Mouse (Mus musculus) layer of hippocampus, postnatal 25 days (tissue): ENCODE measurements at regions not wholly inside any gene's neighbourhood (a gene's known extent, or its start where the extent isn't known, plus 50 kb on each side); places are given as distances from the start of the nearest gene placed in this dataset.

Source experiments
- DNase-seq, 2 experiments: peaks; one replicate each; pipeline ENCODE4 v3.0.0; 2022; ENCODE audit warnings: mixed read lengths in 2 of 2, low spot score in 1 of 2; ENCODE audit errors: extremely low spot score in 1 of 2

DNA sequence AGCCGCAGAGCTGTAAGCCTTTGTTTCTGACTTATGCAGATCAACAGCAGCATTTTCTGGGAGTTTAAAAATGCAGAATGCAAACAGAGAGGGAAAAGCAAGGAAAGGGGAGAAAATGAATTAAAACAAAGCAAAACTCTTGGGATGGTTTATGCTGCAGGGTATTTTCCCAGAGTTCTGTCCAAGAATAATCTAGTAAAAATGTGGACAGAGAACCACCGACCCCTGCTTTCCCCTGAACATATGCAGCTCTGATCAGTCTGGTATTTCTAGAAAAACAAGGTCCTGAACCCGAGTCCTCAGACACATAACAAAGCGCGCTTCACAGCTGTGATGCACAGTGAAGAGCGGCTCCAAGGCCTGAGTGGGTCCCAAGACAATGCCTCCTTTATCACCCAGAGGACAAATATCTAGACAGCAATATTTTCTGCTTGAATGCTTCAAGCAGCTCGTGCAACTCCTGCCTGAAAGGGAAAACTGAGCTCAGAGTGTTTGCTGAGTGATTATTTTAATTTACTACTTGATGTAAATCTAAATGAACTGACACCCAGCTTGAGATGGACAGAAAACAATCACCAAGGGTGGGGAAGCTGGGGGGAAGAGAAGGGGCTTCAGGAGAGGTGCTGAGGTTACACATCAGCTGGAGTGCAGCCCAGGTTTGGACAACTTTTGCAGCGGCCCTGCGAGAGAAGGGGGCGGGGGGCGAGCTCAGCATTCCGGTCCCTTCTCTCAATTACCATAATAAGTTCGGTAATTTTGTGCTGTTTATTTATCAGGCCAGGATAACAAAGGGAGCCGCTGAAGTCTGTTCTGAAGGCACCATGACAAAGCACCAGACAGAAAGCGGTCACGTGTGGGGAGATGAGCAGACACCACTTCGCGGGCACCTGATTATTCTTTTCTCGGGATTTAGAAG, 853.6 kb downstream of the 5730522E02Rik start:
- DNase-seq = peak in 1 of 2 experiments; percentile 16

DNA sequence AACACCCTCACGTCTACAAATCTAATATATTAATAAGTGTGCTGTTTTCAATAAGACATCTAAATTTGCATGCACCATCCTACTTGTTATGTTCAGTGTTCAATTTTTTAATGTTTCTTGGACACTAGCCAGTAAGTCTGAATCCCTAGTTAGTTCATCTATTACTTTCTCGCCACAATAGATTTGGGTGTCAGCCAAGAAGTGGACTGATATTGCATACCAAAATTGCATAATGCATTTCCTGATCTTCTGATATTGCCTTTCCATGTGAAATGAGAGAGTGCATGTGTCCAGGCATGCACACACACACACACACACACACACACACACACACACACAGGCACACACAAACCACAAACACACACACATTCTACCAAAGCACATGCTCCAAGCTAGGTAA, 874.9 kb downstream of the 5730522E02Rik start:
- DNase-seq = no peak

DNA sequence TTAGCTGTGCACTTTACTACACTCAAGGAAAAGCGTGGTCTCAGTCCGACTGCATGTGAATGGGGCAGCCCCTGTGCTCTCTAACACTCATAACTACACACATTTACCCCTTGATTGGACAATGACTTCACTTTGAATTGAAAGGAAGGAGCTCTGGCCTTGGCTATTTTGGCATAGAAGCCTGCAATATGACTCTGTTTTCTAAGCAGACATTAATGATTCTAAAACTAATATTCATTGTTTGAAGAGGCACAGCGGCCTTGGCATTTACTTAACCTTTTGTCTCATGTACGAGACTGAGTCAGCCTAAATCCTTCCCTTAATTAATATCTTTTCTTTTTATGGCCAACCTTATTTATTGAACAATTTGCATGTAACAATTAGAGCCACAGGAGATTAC, 879.9 kb downstream of the 5730522E02Rik start:
- no peak for DNase-seq

DNA sequence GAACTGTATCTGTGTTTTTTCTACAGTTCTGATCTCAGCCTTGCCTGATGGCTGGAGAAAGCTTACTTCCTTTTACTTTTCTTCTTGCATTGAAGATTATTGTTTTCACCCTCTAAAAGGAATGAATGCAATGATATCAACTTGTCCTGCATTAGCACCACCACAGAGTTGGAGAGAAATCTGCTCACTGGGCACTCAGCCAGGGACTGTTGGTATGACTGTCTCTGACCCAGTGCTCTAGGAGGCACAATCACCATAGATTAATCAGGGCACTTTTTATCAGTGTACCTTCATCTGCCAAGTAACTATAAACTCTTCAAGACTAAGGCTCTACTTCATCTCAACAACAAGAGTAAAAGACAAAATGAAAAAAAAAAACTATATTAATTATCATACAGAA, 888.1 kb downstream of the 5730522E02Rik start:
- no peak for DNase-seq

DNA sequence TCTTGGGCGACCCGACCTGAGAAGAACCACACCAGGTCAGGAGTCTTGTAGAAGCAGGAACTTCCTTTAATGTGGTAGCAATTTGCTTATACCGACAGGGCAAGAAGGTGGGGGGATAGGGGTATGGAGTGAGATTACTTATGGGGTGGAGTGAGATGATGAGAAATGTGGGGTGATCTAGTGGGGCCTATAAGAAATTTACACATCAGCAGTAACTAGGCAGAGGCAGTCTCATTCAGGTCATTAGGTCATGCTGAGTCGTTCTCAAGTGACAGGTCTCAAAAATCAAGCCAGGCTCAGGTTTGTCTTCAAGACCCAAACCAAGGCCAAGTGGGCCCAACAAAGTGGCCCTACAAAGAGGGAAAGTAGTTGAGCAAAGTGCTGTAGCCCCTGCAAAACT, 889.1 kb downstream of the 5730522E02Rik start:
- DNase-seq = no peak

DNA sequence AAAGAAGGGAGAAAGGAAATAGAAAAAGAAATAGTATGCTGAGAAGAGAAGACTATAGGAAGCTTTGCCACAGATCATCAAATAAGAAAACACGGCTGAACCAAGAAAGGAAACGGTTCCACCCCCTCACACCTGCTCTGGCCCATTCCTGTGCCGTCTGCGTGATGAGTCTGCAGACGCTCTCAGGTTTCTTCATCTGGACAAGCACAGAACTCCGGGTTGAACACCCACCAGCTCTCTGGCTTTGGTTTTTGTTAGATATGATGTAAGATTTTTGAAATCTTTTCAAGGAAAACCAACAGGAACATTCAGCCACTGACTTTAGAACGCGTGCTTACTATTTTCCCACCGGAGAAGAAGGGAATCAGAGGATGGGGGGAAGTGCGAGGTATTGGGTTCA, 895.9 kb downstream of the 5730522E02Rik start:
- no peak for DNase-seq

DNA sequence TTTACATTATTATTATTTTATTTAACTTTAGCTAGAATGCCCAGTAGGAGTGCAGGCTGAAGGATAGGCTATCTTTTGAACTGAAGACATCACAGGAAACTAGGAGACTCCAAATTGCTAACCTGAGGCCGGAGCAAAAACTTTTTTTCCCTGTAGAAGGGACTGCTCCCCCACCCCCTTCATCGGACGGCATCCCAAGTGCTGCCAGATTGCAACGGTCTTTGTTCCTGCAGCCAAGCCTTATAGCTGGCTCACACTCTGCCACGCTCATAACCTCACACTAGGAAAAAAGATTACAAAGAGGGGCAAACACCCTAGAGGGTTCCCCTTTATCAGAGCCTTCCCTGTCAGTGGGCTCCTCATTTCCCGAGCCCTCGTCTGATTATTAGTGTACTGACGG, 896.7 kb downstream of the 5730522E02Rik start:
- DNase-seq = no peak

DNA sequence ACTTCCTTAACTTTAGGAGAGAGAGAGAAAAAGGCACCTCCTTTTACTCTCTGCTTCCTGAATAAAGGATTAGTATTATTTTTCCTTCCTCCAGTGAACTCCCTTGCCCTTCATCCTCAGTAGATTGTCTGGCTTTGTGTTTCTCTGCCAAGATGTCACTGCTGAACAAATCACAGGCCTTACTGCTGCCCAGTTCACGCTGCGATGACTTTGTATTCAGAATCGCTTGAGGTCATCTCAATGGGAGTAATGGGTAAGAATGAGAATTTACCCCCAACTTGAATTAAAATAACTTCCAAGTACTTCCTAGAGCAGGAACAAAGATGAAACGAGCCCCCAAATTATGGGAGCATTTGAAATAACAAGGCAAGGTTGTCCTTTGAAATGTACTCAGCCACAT, 897.3 kb downstream of the 5730522E02Rik start:
- no peak for DNase-seq

DNA sequence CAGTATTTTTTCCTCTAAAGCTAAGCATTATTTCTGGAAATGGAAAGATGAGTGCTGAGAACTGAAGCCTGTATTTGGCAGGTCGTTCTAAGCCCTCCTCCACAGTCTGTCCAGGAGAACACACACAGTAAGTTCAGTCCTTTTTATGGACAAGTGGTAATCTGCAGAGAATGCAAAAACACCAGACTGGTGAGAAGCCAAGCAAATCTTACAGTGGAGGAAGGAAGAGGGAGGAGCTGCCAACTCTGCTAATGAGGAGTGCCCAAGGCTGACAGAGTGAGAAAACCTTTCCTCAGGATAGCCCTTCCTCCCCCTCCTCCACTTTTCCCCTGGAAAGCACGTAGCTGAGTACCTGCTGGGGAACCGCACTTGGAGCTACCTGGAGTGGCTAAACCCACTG, 899.8 kb downstream of the 5730522E02Rik start:
- no peak for DNase-seq

DNA sequence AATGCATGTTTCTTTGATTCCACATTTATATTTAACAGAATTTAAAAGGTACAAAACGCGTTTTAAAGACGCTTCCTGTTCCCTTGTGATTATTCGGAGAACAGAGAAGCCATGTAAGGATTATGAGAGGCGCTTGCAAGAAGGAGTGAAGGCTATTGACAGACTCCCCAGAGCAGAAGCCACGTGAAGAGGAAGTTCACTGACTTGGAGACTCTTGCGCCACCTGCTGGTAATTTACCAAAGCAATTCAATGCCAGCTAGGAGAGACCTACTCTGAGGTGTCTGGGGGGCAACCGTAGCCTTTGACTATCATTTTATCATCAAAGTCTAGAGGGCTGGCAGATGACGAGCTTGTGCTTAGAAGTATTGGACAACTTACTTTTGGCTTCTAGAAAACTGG, 909.4 kb downstream of the 5730522E02Rik start:
- peak in 1 of 2 experiments; percentile 69 for DNase-seq

DNA sequence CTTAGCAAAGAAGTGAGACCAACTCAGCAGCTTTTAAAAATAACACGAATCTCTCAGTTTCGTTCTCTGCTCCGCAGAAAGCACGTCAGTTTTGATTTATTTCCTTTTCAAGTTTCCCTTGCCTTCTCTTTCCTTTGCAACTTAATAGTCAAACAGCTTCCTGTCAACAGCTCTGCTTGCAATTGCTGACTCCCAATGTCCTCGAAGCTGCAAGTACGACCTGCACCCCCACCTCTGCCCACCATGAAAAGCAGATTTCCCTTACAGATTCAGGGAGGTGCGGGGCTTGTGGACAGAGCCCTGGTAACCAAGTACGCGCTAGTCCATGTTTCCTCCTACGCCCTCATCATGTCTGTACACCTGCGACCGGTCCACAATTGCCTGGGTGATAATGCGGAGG, 922.2 kb downstream of the 5730522E02Rik start:
- DNase-seq = no peak

DNA sequence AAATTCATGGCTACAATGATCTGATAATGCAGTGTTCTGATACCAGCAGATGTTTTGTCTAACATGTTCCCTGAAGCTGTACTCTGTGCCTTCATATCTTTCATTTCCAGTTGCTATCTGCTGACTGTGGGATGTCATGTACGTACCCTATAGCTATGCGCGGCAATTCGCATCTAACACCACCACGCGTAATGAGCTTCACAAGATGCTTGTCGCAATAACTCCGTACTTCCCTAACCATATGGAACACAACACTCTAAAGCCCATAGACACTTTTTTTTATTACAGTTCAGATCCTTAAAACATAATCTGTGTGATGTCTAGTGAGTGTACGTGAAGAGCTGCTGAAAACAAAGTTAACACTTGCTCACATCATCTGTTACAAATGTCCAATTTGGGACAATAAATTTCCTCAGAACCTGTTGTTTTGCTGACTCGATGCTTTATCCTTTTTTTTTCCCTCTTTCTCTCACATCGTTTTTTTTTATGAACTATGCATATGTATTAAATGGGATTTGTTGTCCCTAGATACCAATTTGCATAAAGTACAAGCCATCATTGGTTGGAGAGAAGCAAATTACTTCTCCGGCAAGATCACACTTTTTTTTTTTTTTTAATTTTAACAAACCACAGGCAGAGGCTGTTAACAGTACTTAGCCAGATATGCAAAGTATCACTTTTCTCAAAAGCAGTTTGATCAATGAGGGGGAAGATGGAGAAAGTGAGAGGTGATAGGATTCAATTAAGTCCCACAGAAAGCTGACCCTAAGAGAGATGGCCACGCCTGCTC, 922.9 kb downstream of the 5730522E02Rik start:
- no peak for DNase-seq

DNA sequence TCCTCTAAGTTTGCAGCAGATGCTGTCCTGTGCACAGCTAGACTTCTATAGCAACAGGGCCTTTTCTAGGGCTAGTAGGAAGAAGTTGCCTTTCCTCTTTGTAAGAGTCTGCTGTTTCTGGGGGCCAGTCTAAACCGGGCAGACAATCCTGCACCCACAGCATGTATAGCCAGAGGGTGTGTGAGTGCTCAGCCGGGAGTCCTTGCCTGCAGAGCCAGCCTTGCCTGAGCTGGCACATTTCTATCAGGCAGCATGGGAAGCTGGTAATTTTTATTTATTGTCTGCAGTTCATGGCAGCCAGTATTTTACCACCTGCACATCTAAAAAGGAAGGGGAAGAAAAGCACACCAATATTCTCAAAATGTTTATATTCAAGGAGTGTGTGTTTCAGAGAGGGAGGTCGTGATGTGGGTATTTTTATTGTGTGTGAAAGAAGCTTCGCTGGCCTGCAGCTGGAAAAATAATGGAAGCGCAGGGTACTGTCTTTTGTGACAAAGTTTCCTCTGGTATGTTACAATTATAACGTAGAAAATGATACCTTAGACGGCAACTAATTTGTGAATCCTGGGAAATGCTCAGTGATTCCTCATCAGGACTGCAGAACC, 940.5 kb downstream of the 5730522E02Rik start:
- no peak for DNase-seq

DNA sequence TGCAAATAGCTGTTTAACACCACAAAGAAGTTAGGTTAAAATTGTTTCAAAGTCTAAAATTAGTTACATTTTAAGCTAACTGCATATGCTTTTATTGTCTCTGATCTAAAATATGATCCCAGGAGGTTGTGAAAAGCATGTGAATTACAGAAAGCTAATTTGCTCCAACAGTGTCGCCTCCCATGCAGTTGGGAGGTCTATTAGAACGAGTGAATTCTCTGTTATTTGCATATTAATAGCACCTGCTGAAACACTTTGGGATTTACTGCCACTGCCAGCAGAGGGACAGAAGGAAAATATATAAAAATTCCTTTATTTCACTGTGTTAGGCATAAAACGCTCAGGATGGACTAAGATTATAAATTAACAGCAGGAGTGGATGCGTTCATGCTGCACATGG, 947.7 kb downstream of the 5730522E02Rik start:
- no peak for DNase-seq

DNA sequence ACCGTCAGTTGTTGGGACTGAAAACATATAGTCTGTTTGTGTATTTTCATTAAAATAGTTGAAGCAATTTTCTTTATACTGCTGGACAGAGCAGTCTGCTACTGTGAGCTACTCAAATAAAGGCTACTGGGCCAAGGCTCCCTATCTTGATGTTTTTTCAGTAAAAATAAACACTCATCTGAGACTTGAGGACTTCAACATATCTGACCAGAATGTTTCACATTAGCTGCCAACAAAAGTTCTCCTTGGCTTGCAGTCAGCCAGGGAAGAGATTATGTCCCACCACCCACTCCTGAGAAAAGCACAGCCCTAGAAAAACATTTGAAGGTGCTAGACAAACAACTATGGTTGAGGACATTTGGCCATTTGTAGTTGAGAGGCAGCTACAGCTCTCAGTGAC, 950.9 kb downstream of the 5730522E02Rik start:
- no peak for DNase-seq

DNA sequence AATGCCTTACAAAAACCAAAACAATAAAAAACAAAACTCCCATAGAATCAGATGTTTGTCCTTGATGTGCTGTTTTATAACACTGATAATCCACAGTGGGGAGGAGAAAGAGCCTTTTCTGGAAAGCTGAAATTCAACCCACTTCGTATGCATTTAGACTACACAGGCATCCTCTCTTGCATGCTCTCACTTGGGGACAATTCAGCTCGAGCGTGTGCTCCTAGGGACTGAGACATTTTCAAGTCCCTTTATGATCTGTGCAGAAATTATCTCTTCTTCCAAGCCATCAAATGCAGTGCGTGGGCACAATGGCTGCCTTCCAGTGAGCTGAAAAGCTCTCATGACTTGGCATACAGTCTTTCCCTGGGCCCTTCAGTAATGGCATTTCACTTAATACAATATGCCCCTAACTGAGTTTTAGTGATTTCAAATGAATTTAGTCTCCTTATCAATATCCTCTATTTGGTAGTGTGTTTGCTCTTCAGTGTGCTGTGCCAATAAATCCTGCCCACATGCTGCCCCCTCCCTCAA, 977.1 kb downstream of the 5730522E02Rik start:
- peak; percentile 40 to 46 for DNase-seq
